Mouse (Mus musculus) T-helper 1 cell (primary cell): Measurements from ENCODE around the gene Foxe1.

Experiments used
- in situ Hi-C: fragments of 300-600 bp; cut with MboI, MseI; formaldehyde crosslinking; loops from one replicate; pipeline ENCODE4 v1.15.1; 2025; ENCODE audit warnings: high pct_unique_total_duplicates

The Foxe1 gene

GRCm38 (mm10) chr4:46347580-46348515, 4.4 kb downstream of the Foxe1 start:
- in situ Hi-C loops, result no loop called here

DNA sequence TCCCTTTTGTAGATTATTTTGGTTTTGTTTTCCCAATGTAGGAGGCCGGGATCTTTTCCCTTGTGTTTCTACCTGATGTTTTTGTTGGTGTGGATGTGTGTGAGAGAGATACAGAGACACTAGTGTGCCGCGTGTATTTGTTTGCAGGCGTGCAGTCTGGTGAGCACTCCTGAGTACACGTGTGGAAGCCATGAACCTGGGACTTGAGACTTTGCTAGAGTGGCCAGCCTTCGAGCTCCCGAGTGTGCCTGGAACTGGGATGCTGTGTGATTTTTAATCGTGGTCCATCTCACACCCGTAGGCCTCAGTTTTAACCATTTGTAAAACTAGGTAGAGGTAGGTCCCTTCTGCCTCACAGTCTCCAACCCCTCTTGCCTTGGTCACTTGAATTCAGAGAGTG, 5.5 kb downstream of the Foxe1 start:
- in situ Hi-C loops, result no loop called here

DNA sequence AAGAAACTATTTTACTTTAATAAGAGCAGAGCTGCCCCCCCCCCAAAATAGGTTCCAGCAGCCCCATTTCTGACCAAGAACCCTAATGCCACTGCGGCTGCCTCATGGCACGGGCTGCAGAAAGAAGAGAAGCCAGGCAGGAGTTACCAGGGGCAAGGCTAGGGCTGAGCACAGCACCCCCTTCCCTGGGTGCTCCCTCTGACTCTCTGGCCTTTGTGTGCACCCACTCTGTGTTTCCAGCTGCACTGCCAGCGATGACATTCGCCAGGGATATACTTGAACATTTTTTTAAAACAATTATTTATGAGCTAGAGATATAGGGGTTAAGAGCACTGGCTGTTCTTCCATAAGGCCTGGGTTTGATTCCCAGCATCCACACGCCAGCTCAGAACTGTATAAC, 6.1 kb downstream of the Foxe1 start:
- in situ Hi-C loops, result no loop called here

- in situ Hi-C loops, result no loop called here
Observed at GRCm38 (mm10) chr4:46353045-46353444, 9.6 kb downstream of the Foxe1 start.

DNA sequence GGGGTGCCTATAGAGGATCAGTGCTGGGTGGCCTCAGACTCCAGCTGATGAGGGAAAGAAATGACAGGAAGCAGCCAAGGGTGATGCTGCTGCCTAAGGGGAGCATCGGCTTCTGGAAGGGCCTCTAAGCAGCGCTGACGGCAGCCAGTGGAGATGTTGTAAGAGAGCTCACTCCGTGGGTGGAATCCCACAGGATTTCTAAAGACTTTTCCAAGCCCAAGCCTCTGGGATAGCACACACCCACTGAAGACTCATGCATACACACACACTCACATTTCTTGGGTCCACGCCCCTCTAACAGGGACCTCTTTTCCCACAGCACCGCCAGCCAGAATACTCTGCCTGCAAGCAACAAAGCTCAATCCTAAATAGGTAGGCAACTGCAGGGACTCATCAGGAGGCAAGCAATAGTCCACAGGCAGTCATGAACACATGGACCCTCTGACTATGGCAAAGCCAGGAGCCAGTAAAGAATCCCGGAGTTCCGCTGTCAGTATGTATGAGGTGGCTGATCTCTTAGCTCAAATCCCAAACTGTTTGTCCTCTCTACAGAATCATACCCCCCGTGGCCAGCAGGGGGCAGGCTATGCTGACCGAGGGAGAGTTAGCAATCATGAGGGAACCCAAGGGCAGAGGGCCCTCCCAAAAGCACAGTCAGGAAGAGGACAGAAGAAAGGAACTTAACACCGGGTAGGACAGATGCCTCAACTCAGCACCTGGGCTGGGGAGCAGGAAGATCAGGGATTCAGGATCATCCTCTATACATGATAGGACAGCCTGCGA, 13.1 kb downstream of the Foxe1 start:
- in situ Hi-C loops, result no loop called here

GRCm38 (mm10) chr4:46359539-46360253, 16.3 kb downstream of the Foxe1 start:
- in situ Hi-C loops, result no loop called here

DNA sequence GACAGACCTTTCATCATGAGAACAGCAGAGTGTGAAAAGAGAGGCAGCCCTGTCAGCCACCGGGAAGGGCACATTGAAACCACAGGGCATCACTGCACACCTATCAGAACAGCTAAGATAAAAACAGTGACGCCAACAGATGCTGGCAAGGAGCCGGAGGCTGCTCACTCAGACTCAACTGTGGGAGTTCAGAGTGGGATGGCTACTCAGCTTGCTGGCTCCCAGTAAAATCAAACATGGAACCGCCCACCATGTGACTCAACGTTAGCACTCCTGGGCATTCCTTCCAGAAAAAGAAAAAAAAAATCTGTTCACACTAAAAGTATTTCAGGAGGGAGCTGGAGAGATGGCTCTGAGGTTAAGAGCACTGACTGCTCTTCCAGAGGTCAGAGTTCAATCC, 17.8 kb downstream of the Foxe1 start:
- in situ Hi-C loops, result no loop called here

GRCm38 (mm10) chr4:46364360-46364759, 21.0 kb downstream of the Foxe1 start:
- in situ Hi-C loops, result no loop called here

DNA sequence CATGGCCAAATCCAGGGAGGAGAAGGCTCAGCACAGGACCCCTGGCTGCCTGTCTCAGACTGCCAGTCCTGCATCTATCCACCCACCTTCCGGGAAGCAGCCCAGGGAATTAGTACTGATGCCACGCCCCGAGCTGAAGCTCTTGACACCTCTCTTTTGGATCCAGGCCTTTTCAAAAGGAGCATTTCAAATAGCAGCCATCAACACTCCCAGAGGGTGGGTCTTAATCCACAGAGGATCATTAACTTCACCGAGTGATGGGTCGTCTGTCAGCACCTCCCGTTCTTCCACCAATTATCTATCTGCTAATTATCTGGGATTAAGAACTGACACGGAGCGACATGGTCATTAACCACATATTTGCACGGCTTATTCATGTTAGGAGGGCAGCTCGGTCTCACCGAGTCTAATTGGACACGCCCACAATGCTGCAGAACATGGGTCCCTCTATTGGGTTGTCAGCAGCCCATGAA, 24.1 kb downstream of the Foxe1 start:
- in situ Hi-C loops, result no loop called here

- in situ Hi-C loops, result no loop called here
Observed at GRCm38 (mm10) chr4:46369070-46369469, 25.7 kb downstream of the Foxe1 start.

DNA sequence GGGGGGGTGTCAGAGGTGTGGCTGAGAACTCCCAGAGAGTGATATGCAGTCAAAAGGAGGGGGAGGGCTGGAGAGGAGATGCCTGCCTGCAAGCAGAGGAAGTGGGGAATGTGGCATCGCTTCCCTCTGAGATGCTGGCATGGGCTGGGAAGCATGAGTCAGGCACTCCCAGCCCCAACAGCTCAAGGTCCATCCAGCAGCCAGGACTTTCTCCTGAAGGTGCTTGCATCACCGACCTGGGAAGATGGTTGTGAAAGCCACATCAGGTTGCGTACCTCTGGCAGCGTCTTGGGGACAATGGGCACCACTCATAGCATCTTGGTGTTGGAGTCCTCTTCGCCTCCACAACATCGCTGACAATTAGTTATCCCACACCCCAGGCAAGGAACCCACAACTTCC, 27.0 kb downstream of the Foxe1 start:
- in situ Hi-C loops, result no loop called here

- in situ Hi-C loops, result no loop called here
Observed at GRCm38 (mm10) chr4:46371030-46371429, 27.6 kb downstream of the Foxe1 start.

GRCm38 (mm10) chr4:46374455-46374854, 31.0 kb downstream of the Foxe1 start:
- in situ Hi-C loops, result no loop called here

GRCm38 (mm10) chr4:46374869-46375368, 31.5 kb downstream of the Foxe1 start:
- in situ Hi-C loops, result no loop called here

DNA sequence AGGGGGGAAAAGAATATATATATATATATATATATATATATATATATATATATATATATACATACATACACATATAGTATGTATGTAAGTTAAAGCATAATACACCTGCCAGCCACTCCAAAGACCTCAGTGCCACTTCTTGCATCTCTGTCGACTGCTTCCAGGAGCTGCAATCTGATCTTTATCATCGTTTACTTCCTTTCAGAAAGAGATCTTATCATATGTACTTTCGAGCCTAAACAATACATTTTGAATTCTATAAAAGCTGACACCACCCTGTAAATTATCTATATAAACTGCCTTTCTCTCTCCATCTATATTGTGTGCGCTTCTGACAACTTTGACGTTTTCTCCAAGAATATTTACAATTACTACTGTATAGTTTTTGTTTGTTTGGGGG, 45.1 kb downstream of the Foxe1 start:
- in situ Hi-C loops, result no loop called here

DNA sequence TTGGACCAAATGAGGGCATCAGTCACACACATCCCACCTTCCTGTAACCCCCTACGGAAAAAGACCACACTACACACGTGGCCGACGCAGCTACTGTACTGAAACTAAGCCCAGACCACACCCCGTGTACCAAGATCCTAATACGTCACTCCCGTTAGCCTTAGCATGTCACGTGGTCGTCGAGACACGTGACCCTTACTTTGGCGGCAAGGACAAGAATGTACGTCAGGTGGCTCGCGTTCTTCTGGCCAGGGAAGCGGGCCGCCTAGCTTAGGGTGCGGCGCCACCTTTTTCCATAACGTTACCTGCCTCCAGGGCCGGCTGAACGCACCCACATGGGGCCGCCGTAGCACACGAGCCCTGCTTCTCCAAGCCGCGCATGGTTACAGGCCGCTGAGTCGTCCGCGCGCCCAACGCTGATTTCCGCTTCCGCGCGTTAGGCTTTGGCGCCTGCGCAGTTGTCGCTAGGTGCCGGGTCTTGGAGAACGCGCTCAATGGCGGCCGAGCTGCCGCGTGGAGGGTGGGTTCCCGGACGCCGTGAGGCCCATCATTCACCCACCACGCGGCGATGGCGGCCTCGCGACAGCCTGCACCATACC, 45.7 kb downstream of the Foxe1 start, which contains the start of gene Trmo:
TSS of gene Trmo (minus strand) at position 425 of the 599 bp plus-strand sequence.
- in situ Hi-C loops, result no loop called here

DNA sequence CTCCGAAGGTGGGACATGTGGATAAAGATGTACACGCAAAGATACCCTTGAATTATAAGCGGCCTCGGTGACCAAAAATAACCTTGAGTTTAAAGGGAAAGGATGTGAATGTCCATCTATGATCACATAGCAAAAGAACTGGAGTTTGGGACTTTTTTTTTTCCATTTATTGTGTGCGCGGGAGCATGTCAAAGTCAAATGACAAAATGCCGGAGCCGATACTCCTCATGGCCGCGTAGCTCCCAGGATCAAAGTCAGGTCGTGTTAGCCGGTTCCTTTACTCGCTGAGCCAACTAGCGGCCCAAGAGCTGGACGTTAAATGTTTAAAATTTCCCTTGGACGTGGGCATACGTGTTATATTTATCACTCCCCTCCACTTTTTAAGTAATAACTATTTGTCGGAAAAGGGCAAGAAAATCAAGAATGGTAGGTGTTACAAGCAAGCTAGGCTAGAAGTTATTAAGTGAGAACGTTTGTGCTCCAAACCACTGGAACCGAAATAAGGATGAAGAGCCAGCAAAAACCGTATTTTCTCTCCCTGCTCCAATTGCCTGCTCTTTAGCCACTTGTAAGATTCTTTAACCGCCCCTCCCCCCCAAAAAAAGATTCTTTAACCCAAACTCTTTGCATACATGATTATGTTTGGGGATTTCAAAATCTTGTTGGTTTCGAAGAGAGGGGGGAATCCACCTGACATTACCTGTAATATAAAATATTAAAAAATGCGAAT, 46.4 kb downstream of the Foxe1 start:
- in situ Hi-C loops, result loop anchor here (10.0 kb wide), 1 partner anchor 55 kb away; no protein-coding TSS in a partner anchor

GRCm38 (mm10) chr4:46390390-46390970, 47.1 kb downstream of the Foxe1 start:
- in situ Hi-C loops, result loop anchor here (10.0 kb wide), 1 partner anchor 54 kb away; no protein-coding TSS in a partner anchor

DNA sequence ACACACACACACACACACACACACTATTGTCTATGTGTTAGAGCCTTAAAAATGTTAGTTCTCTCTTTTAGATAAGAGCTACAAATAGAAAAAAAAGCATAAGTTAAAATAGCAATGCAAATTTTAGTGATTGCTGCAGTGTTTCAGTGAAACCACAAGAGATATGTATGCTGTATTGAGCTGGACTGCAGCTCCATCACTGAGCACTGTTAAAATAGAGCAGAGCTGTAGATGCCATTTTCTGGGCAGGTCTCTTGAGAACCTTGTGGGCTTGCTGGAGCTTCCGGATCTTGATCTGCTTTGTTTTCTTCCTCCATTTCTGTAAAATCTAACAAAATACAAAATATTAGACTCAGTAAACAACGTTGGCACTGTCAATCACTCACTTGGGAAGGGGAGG, 51.0 kb downstream of the Foxe1 start:
- in situ Hi-C loops, result loop anchor here (10.0 kb wide), 1 partner anchor 50 kb away; no protein-coding TSS in a partner anchor

DNA sequence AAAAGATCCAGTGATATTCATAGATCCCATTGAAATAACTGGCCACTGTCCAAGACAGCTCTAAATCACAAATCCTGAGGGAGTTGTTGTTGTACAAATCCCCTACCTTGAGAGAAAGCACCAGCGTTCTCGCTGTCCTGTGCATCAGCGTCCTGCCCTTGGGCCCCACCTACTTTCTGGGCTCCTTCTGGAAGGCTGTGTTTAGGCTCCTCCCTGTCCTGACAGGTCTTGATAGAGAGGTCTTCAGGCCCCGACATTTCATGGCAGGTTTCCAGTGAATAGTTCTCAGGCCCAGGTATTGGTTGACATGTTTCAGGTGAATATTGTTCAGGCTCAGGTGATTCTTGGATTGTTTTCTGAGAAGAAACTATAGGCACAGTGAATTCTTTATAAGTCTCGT, 52.3 kb downstream of the Foxe1 start:
- in situ Hi-C loops, result loop anchor here (10.0 kb wide), 1 partner anchor 49 kb away; no protein-coding TSS in a partner anchor
